In the genomic region with DNA sequence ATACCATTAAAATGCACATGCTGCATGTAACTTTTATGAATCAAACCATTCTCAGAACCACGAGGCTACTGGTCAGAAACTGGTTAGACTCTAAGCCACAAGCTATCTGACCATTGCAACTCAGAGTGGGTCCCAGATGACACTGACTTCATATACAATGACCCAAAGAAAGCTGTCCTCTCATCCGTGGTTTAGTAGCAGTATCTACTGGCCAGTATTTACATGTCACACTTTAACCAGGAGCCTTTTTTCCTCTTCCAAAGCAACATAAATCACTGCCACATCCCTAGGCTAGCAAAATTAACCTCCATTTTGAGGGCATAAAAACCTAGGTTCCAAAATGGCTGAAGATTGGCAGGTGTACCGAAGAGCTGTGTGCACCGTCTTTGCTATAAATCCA, we compare ENCODE assay signal across 24 mouse cellular contexts.
DNase-seq lines count a peak whose midpoint lies in the region; ATAC-seq lines count a peak whose summit lies in the region.
"Had no signal": no experiment of that assay in that cellular context is flagged by ENCODE, and none has a peak within 500 bp of the region (broad histone marks: within the 10 kb centered on the region; RNA-seq: fewer than 3 reads in every experiment).

No protein-coding gene starts in this region.

- 71% methylated on average over 4 of the region's 4 CpGs for WGBS in kidney, embryonic 16.5 days
- 88% methylated on average over 4 of the region's 4 CpGs for WGBS in midbrain, embryonic 11.5 days
- 79% methylated on average over 4 of the region's 4 CpGs for WGBS in midbrain, embryonic 15.5 days

- H3K36me3 ChIP-seq in kidney, embryonic 16.5 days (ENCODE audit: insufficient read depth, low read length): no peaks in the 10 kb centered on the region
- no peaks in the 10 kb centered on the region for H3K36me3 ChIP-seq in midbrain, embryonic 11.5 days (ENCODE audit: control insufficient read depth, insufficient read depth, low read length)
- no peaks in the 10 kb centered on the region for H3K36me3 ChIP-seq in midbrain, embryonic 15.5 days (replicated peaks)
- H3K36me3 ChIP-seq: embryonic facial prominence, embryonic 12.5 days; forebrain, embryonic 15.5 days; G1E had no signal

- H3K4me3 ChIP-seq in kidney, embryonic 16.5 days (ENCODE audit: low read length): no peak overlapping the region
- H3K4me3 ChIP-seq in midbrain, embryonic 11.5 days (ENCODE audit: low read depth, low read length): no peak overlapping the region
- H3K4me3 ChIP-seq in midbrain, embryonic 15.5 days: no peak overlapping the region
- H3K4me3 ChIP-seq: embryonic facial prominence, embryonic 10.5 days; embryonic facial prominence, embryonic 12.5 days; forebrain, embryonic 13.5 days; forebrain, embryonic 15.5 days had no signal

- no peaks in the 10 kb centered on the region for H3K27me3 ChIP-seq in kidney, embryonic 16.5 days (ENCODE audit: insufficient read depth, low read length)
- H3K27me3 ChIP-seq in midbrain, embryonic 11.5 days (ENCODE audit: control insufficient read depth, insufficient read depth, low read length): no peaks in the 10 kb centered on the region
- H3K27me3 ChIP-seq in midbrain, embryonic 15.5 days (replicated peaks): no peaks in the 10 kb centered on the region
- H3K27me3 ChIP-seq: CH12.LX; embryonic facial prominence, embryonic 12.5 days; forebrain, embryonic 13.5 days; forebrain, embryonic 15.5 days; Patski had no signal

- 0 out of 2 replicates have a peak, but pooled peaks have one; percentile 54 for ATAC-seq in kidney, embryonic 16.5 days (ENCODE audit: low FRiP score, low TSS enrichment)
- ATAC-seq in midbrain, embryonic 11.5 days (ENCODE audit: low FRiP score): no peak
- no peak for ATAC-seq in midbrain, embryonic 15.5 days (replicated peaks)
- ATAC-seq: activated CD4-positive, CD25-positive, alpha-beta regulatory T cell, adult 4 months; CD4-positive, CD25-positive, alpha-beta regulatory T cell, adult 4 months; forebrain, embryonic 13.5 days; forebrain, embryonic 15.5 days; Patski had no signal

- H3K4me2 ChIP-seq in kidney, embryonic 16.5 days (replicated peaks; ENCODE audit: low read depth, low read length): no peak overlapping the region
- no peak overlapping the region for H3K4me2 ChIP-seq in midbrain, embryonic 11.5 days
- H3K4me2 ChIP-seq in midbrain, embryonic 15.5 days: no peak overlapping the region
- H3K4me2 ChIP-seq: embryonic facial prominence, embryonic 12.5 days; forebrain, embryonic 13.5 days; forebrain, embryonic 15.5 days had no signal

- H3K9me3 ChIP-seq in kidney, embryonic 16.5 days (ENCODE audit: low read length): no peaks in the 10 kb centered on the region
- H3K9me3 ChIP-seq in midbrain, embryonic 11.5 days (ENCODE audit: control insufficient read depth, low read length): no peaks in the 10 kb centered on the region
- no peaks in the 10 kb centered on the region for H3K9me3 ChIP-seq in midbrain, embryonic 15.5 days
- H3K9me3 ChIP-seq: embryonic facial prominence, embryonic 10.5 days; embryonic facial prominence, embryonic 12.5 days; forebrain, embryonic 13.5 days; forebrain, embryonic 15.5 days; G1E had no signal

- peak; percentile 50 for DNase-seq in heart, adult 11 months
- no peak for DNase-seq in heart, postnatal 10 days
- DNase-seq in kidney, postnatal 14 days: no peak
- DNase-seq in midbrain, embryonic 11.5 days (ENCODE audit: low spot score, missing footprints): peak; percentile 65
- DNase-seq: adrenal gland, adult 8-10 months; adrenal gland, postnatal 14 days; adrenal gland, postnatal 36 days; B cell, adult 2 months; cerebellum, adult 11-12 months; cerebellum, adult 2 months; cerebellum, adult 9-10 months; cerebellum, postnatal 10 days; cerebellum, postnatal 25 days had no signal

- peaks cover 5% of the 10 kb centered on the region for H3K4me1 ChIP-seq in kidney, embryonic 16.5 days (ENCODE audit: insufficient read depth, low read length)
- H3K4me1 ChIP-seq in midbrain, embryonic 11.5 days (ENCODE audit: control insufficient read depth, insufficient read depth, low read length): no peaks in the 10 kb centered on the region
- H3K4me1 ChIP-seq in midbrain, embryonic 15.5 days: peaks cover 15% of the 10 kb centered on the region
- H3K4me1 ChIP-seq: forebrain, embryonic 13.5 days had no signal

- intact Hi-C loops in heart, postnatal 10 days (cut with DNase I): no loop called here

- H3K27ac ChIP-seq in kidney, embryonic 16.5 days (ENCODE audit: low read length): no peak overlapping the region; the same call in 1 of the 2 replicates
- H3K27ac ChIP-seq in midbrain, embryonic 11.5 days (ENCODE audit: low read depth, low read length): no peak overlapping the region
- H3K27ac ChIP-seq in midbrain, embryonic 15.5 days: no peak overlapping the region
- H3K27ac ChIP-seq: embryonic facial prominence, embryonic 10.5 days; embryonic facial prominence, embryonic 12.5 days; forebrain, embryonic 13.5 days; forebrain, embryonic 15.5 days had no signal

- no peak overlapping the region for H3K9ac ChIP-seq in kidney, embryonic 16.5 days (replicated peaks; ENCODE audit: low read length)
- H3K9ac ChIP-seq in midbrain, embryonic 11.5 days (ENCODE audit: low read length): no peak overlapping the region
- H3K9ac ChIP-seq in midbrain, embryonic 15.5 days: no peak overlapping the region
- H3K9ac ChIP-seq: embryonic facial prominence, embryonic 12.5 days; forebrain, embryonic 13.5 days; forebrain, embryonic 15.5 days had no signal

Comparison
In these comparisons a context has a peak if more than half of its experiments do, and no peak if none do; other contexts are left out.
1. DNase-seq: peak in heart, adult 11 months (single experiment) and midbrain, embryonic 11.5 days (single experiment); none in heart, postnatal 10 days (0 of 2) and kidney, postnatal 14 days (single experiment).